Mouse (Mus musculus): Measurements from ENCODE around the gene Sprr2b. TPM values are rescaled to one million over a fixed set of nuclear protein-coding genes. Genes with fewer than 3 reads are reported as not detected.

The Sprr2b gene
- polyA plus RNA-seq, 1 experiment from 2014 or later: 20.8 TPM

GRCm38 (mm10) chr3:92364887-92365286 is 48.5 kb downstream of the Sprr2b start, which contains the start of gene Sprr2f:
TSS of gene Sprr2f (plus strand) at chr3:92365187.
- WGBS: 68% methylated on average over 3 of the region's 3 CpGs
- ATAC-seq (ENCODE audit: low FRiP score, low TSS enrichment) (no peak), DNase-seq (ENCODE audit: low spot score) (no peak)
- TF ChIP-seq CTCF (IDR thresholded peaks at IDR 0.05; ENCODE audit: low read depth) (no peak), EP300 (optimal IDR thresholded peaks at IDR 0.05) (no peak)
- H3K4me2 ChIP-seq (replicated peaks; ENCODE audit: low read depth): no peak within 1 kb of the TSS
- H3K9ac ChIP-seq (ENCODE audit: low read length): no peak within 1 kb of the TSS
- no peak within 1 kb of the TSS for H3K4me3 ChIP-seq (ENCODE audit: low read depth, low read length)
- H3K27me3 ChIP-seq (ENCODE audit: control insufficient read depth, insufficient read depth, low read length): no peaks in the 10 kb centered on the region
- H3K27ac ChIP-seq (replicated peaks): no peak within 1 kb of the TSS
- H3K9me3 ChIP-seq (ENCODE audit: control insufficient read depth, low read length): no peaks in the 10 kb centered on the region
- H3K36me3 ChIP-seq (ENCODE audit: control insufficient read depth, insufficient read depth, low read length): no peaks in the 10 kb centered on the region
- no peaks in the 10 kb centered on the region for H3K4me1 ChIP-seq (replicated peaks; ENCODE audit: control insufficient read depth, insufficient read depth)

Other genes starting within 250 kb of the Sprr2b start
- gene Lor, start 233.5 kb upstream of the Sprr2b start, polyA plus RNA-seq (2015; fragmentation: Nextera tagmentation; extraction: Ambion mirVana): 1,111 and 1,600 TPM in 2 replicates
- 2.3 and 2.9 TPM in 2 replicates for gene Prr9, start 192.7 kb upstream of the Sprr2b start, polyA plus RNA-seq (2015; fragmentation: Nextera tagmentation; extraction: Ambion mirVana)
- not detected in 2 replicates for gene Lelp1, start 173.9 kb upstream of the Sprr2b start, polyA plus RNA-seq (2015; fragmentation: Nextera tagmentation; extraction: Ambion mirVana)
- gene Sprr2a1, start 100.8 kb upstream of the Sprr2b start, polyA plus RNA-seq (2015; fragmentation: Nextera tagmentation; extraction: Ambion mirVana): 181 and 190 TPM in 2 replicates
- 13,620 and 14,516 TPM in 2 replicates for gene Sprr2a2, start 100.7 kb upstream of the Sprr2b start, polyA plus RNA-seq (2015; fragmentation: Nextera tagmentation; extraction: Ambion mirVana)
- 712 and 819 TPM in 2 replicates for gene Sprr2a3, start 31.2 kb upstream of the Sprr2b start, polyA plus RNA-seq (2015; fragmentation: Nextera tagmentation; extraction: Ambion mirVana)
- 65.0 and 66.5 TPM in 2 replicates for gene Sprr2d, start 22.5 kb downstream of the Sprr2b start, polyA plus RNA-seq (2015; fragmentation: Nextera tagmentation; extraction: Ambion mirVana)
- 0.33 and 0.47 TPM in 2 replicates for gene Sprr2e, start 35.5 kb downstream of the Sprr2b start, polyA plus RNA-seq (2015; fragmentation: Nextera tagmentation; extraction: Ambion mirVana)
- 7.4 and 9.2 TPM in 2 replicates for gene Sprr2f, start 48.6 kb downstream of the Sprr2b start, polyA plus RNA-seq (2015; fragmentation: Nextera tagmentation; extraction: Ambion mirVana)
- gene Sprr2h, start 69.1 kb downstream of the Sprr2b start, polyA plus RNA-seq (2015; fragmentation: Nextera tagmentation; extraction: Ambion mirVana): 2.1 TPM in 2 replicates
- 24.7 and 26.7 TPM in 2 replicates for gene Sprr2i, start 91.4 kb downstream of the Sprr2b start, polyA plus RNA-seq (2015; fragmentation: Nextera tagmentation; extraction: Ambion mirVana)
- gene Sprr2j-ps, start 101.5 kb downstream of the Sprr2b start, polyA plus RNA-seq (2015; fragmentation: Nextera tagmentation; extraction: Ambion mirVana): 52.2 and 58.5 TPM in 2 replicates
- 10.3 and 10.6 TPM in 2 replicates for gene Gm9774, start 112.8 kb downstream of the Sprr2b start, polyA plus RNA-seq (2015; fragmentation: Nextera tagmentation; extraction: Ambion mirVana)
- 8.3 and 9.2 TPM in 2 replicates for gene Sprr2k, start 116.0 kb downstream of the Sprr2b start, polyA plus RNA-seq (2015; fragmentation: Nextera tagmentation; extraction: Ambion mirVana)
- gene Sprr1b, start 122.2 kb downstream of the Sprr2b start, polyA plus RNA-seq (2015; fragmentation: Nextera tagmentation; extraction: Ambion mirVana): 17.1 and 19.3 TPM in 2 replicates
- gene Sprr3, start 142.1 kb downstream of the Sprr2b start, polyA plus RNA-seq (2015; fragmentation: Nextera tagmentation; extraction: Ambion mirVana): 1,930 and 1,986 TPM in 2 replicates
- 1,567 and 1,571 TPM in 2 replicates for gene Sprr1a, start 169.3 kb downstream of the Sprr2b start, polyA plus RNA-seq (2015; fragmentation: Nextera tagmentation; extraction: Ambion mirVana)
- gene Sprr4, start 183.9 kb downstream of the Sprr2b start, polyA plus RNA-seq (2015; fragmentation: Nextera tagmentation; extraction: Ambion mirVana): 1.3 and 1.5 TPM in 2 replicates
- not detected in 2 replicates for gene 2310046K23Rik, start 217.9 kb downstream of the Sprr2b start, polyA plus RNA-seq (2015; fragmentation: Nextera tagmentation; extraction: Ambion mirVana)